Mouse (Mus musculus): Measurements from ENCODE around the gene B830017H08Rik.

B830017H08Rik gene

GRCm38 (mm10) chr16:17832821-17833220 is at the start of gene B830017H08Rik:
Gene B830017H08Rik (plus strand): TSS chr16:17833121.
- no peak for DNase-seq (ENCODE audit: low read depth, low spot score)

GRCm38 (mm10) chr16:17785337-17785736 is 47.6 kb upstream of the B830017H08Rik start:
- no peak for DNase-seq (ENCODE audit: low read depth, low spot score)

- DNase-seq (ENCODE audit: low read depth, low spot score) = no peak
Measured at GRCm38 (mm10) chr16:17792728-17793127, 40.2 kb upstream of the B830017H08Rik start.

GRCm38 (mm10) chr16:17794047-17794446 is 38.9 kb upstream of the B830017H08Rik start:
- DNase-seq (ENCODE audit: low read depth, low spot score) = no peak

- no peak for DNase-seq (ENCODE audit: low read depth, low spot score)
Measured at GRCm38 (mm10) chr16:17795643-17796042, 37.3 kb upstream of the B830017H08Rik start.

GRCm38 (mm10) chr16:17796519-17796918 is 36.4 kb upstream of the B830017H08Rik start:
- DNase-seq (ENCODE audit: low read depth, low spot score) = no peak

GRCm38 (mm10) chr16:17796971-17797811 is 35.7 kb upstream of the B830017H08Rik start, which contains the start of gene Scarf2:
Gene Scarf2 (plus strand): TSS chr16:17797282.
- DNase-seq (ENCODE audit: low read depth, low spot score) = no peak

- DNase-seq (ENCODE audit: low read depth, low spot score) = no peak
Measured at GRCm38 (mm10) chr16:17797812-17798311, 35.1 kb upstream of the B830017H08Rik start.

GRCm38 (mm10) chr16:17798321-17799180 is 34.4 kb upstream of the B830017H08Rik start:
- no peak for DNase-seq (ENCODE audit: low read depth, low spot score)

GRCm38 (mm10) chr16:17799584-17799983 is 33.3 kb upstream of the B830017H08Rik start:
- DNase-seq (ENCODE audit: low read depth, low spot score) = no peak

- DNase-seq (ENCODE audit: low read depth, low spot score) = no peak
Measured at GRCm38 (mm10) chr16:17801777-17802455, 31.0 kb upstream of the B830017H08Rik start.

- no peak for DNase-seq (ENCODE audit: low read depth, low spot score)
Measured at GRCm38 (mm10) chr16:17802456-17802838, 30.5 kb upstream of the B830017H08Rik start.

- no peak for DNase-seq (ENCODE audit: low read depth, low spot score)
Measured at GRCm38 (mm10) chr16:17802839-17803674, 29.9 kb upstream of the B830017H08Rik start.

- DNase-seq (ENCODE audit: low read depth, low spot score) = no peak
Measured at GRCm38 (mm10) chr16:17803675-17804448, 29.1 kb upstream of the B830017H08Rik start.

- DNase-seq (ENCODE audit: low read depth, low spot score) = peak; percentile 60
Measured at GRCm38 (mm10) chr16:17804449-17804912, 28.4 kb upstream of the B830017H08Rik start.

- DNase-seq (ENCODE audit: low read depth, low spot score) = no peak
Measured at GRCm38 (mm10) chr16:17804982-17805381, 27.9 kb upstream of the B830017H08Rik start.

GRCm38 (mm10) chr16:17806581-17807191 is 26.2 kb upstream of the B830017H08Rik start:
- no peak for DNase-seq (ENCODE audit: low read depth, low spot score)

GRCm38 (mm10) chr16:17807192-17808009 is 25.5 kb upstream of the B830017H08Rik start:
- DNase-seq (ENCODE audit: low read depth, low spot score) = peak; percentile 90
